Mouse (Mus musculus) liver, embryonic 14.5 days (tissue): Measurements from ENCODE around the gene Hist1h1a.

Experiments
- CTCF ChIP-seq: IDR thresholded peaks from 2 replicates; pipeline ENCODE4 v1.5.1; 2016; ENCODE audit warnings: antibody characterized with exemption, low read depth, control low read depth
- EP300 ChIP-seq: IDR thresholded peaks from 2 replicates; pipeline ENCODE4 v1.6.1; 2016; ENCODE audit warnings: antibody characterized with exemption, low read depth

GRCm38 (mm10) chr13:23772561-23773313 lies 9.3 kb downstream of the Hist1h1a start:
- TF ChIP-seq CTCF (no peak), EP300 (no peak)
